Mouse (Mus musculus) brain, embryonic 14.5 days (tissue): ENCODE data around the gene Cdh16.

Source experiments
- CTCF ChIP-seq: fragments of 200-500 bp; IDR thresholded peaks from 2 replicates; pipeline ENCODE4 v1.5.1; 2012; ENCODE audit warnings: inconsistent platforms, mild to moderate bottlenecking, moderate library complexity, borderline replicate concordance; ENCODE audit not compliant: insufficient read depth, insufficient read length; ENCODE audit errors: extremely low read depth
- POLR2A ChIP-seq: fragments of 200-500 bp; IDR thresholded peaks from 2 replicates; pipeline ENCODE4 v1.6.1; 2012; ENCODE audit warnings: mild to moderate bottlenecking, inconsistent platforms, borderline replicate concordance; ENCODE audit not compliant: poor library complexity, insufficient read depth, insufficient read length, severe bottlenecking; ENCODE audit errors: extremely low read depth

DNA sequence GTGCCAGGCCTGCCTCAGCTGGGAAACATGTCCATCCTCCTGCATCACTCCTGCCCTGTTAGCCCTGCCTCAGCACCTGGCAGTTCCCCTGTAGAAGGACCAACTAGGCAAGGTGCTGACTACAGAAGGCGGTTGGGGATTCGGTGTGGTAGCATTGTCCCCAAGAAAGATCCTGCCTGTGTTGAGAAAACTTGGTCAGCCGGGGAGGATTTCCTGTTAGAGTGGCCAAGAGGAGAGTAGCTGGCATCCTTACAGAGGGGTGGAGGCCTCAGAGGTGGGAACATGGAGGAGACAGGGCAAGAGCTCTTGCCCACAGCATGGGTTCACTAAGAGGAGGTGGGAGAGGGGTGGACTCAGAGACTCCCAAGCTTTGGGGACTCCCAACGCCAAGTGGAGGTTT is 69.0 kb downstream of the Cdh16 start:
- TF ChIP-seq CTCF, result no peak
- no peak for TF ChIP-seq POLR2A
